Mouse (Mus musculus) adipocyte (in vitro differentiated cells): ENCODE measurements around the gene Olfr521.
"Not testable (repeated sequence)": the region's sequence is repeated elsewhere in the genome, so short reads cannot be mapped to it uniquely, and the experiment has no call there.

Experiments used
- DNase-seq: peaks from one replicate; pipeline ENCODE4 v3.0.0-alpha.2; 2016; ENCODE audit warnings: low spot score

Olfr521 gene

GRCm38 (mm10) chr7:99763207-99763606, at the start of gene Olfr521:
Olfr521 (plus strand) TSS chr7:99763507.
- DNase-seq: no peak

GRCm38 (mm10) chr7:99716536-99716935, 46.8 kb upstream of the Olfr521 start:
- no peak for DNase-seq

GRCm38 (mm10) chr7:99729973-99730372, 33.3 kb upstream of the Olfr521 start, which contains the start of gene Olfr520:
Olfr520 (plus strand) TSS chr7:99730273.
- DNase-seq: no peak

GRCm38 (mm10) chr7:99734612-99735011, 28.7 kb upstream of the Olfr521 start:
- no peak for DNase-seq

GRCm38 (mm10) chr7:99735491-99735890, 27.8 kb upstream of the Olfr521 start:
- DNase-seq: not testable (repeated sequence)

- DNase-seq: no peak
These were observed 24.0 kb upstream of the Olfr521 start for GRCm38 (mm10) chr7:99739276-99739675.

GRCm38 (mm10) chr7:99781385-99781784, 18.1 kb downstream of the Olfr521 start:
- DNase-seq: no peak

GRCm38 (mm10) chr7:99781916-99782315, 18.6 kb downstream of the Olfr521 start:
- DNase-seq: no peak

- DNase-seq: no peak
These were observed 20.1 kb downstream of the Olfr521 start for GRCm38 (mm10) chr7:99783421-99783820.

GRCm38 (mm10) chr7:99785553-99785952, 22.2 kb downstream of the Olfr521 start:
- no peak for DNase-seq

- no peak for DNase-seq
These were observed 23.5 kb downstream of the Olfr521 start for GRCm38 (mm10) chr7:99786774-99787173.

GRCm38 (mm10) chr7:99787935-99788334, 24.6 kb downstream of the Olfr521 start:
- DNase-seq: no peak

- no peak for DNase-seq
These were observed 25.3 kb downstream of the Olfr521 start for GRCm38 (mm10) chr7:99788563-99788962.

- no peak for DNase-seq
These were observed 27.5 kb downstream of the Olfr521 start for GRCm38 (mm10) chr7:99790816-99791215.

GRCm38 (mm10) chr7:99794096-99794495, 30.8 kb downstream of the Olfr521 start:
- no peak for DNase-seq

GRCm38 (mm10) chr7:99795192-99795981, 32.1 kb downstream of the Olfr521 start:
- DNase-seq: no peak

GRCm38 (mm10) chr7:99796471-99796870, 33.2 kb downstream of the Olfr521 start:
- no peak for DNase-seq

- no peak for DNase-seq
These were observed 34.0 kb downstream of the Olfr521 start for GRCm38 (mm10) chr7:99797261-99797660.

- peak; percentile 80 for DNase-seq
These were observed 34.8 kb downstream of the Olfr521 start for GRCm38 (mm10) chr7:99797911-99798647.

GRCm38 (mm10) chr7:99799118-99799517, 35.8 kb downstream of the Olfr521 start:
- DNase-seq: no peak

GRCm38 (mm10) chr7:99803535-99803934, 40.2 kb downstream of the Olfr521 start:
- DNase-seq: no peak

GRCm38 (mm10) chr7:99804033-99804432, 40.7 kb downstream of the Olfr521 start:
- not testable (repeated sequence) for DNase-seq

- no peak for DNase-seq
These were observed 42.0 kb downstream of the Olfr521 start for GRCm38 (mm10) chr7:99805340-99805739.
